Mouse (Mus musculus): ENCODE data around the gene Cd300ld2. TPM values are rescaled to one million over a fixed set of nuclear protein-coding genes. Genes with fewer than 3 reads are reported as not detected.
"Not testable (repeated sequence)": the region's sequence is repeated elsewhere in the genome, so short reads cannot be mapped to it uniquely, and the experiment has no call there.

The Cd300ld2 gene
- polyA plus RNA-seq (2015; fragmentation: Nextera tagmentation; extraction: Ambion mirVana) = not detected in 2 replicates

- H3K9me3 ChIP-seq (ENCODE audit: control insufficient read depth, low read length); H3K27me3 ChIP-seq (ENCODE audit: control insufficient read depth, insufficient read depth, low read depth, low read length); H3K4me2 ChIP-seq (ENCODE audit: low read depth, low read length); ATAC-seq (ENCODE audit: low read depth); H3K9ac ChIP-seq (ENCODE audit: low read length); H3K4me3 ChIP-seq (ENCODE audit: low read length); H3K36me3 ChIP-seq (ENCODE audit: control insufficient read depth, insufficient read depth, low read length); H3K4me1 ChIP-seq (replicated peaks; ENCODE audit: control insufficient read depth, insufficient read depth, low read length); H3K27ac ChIP-seq (ENCODE audit: low read length): not testable (repeated sequence)
- no CpG with 5 or more reads among the region's 7 CpGs for WGBS
Measured at GRCm38 (mm10) chr11:115016093-115016492, at the start of gene Cd300ld2. Gene Cd300ld2 (minus strand): TSS chr11:115016193.

GRCm38 (mm10) chr11:115062077-115062476 is 46.1 kb upstream of the Cd300ld2 start, which contains the start of gene Cd300e:
Gene Cd300e (minus strand): TSS chr11:115062177.
- 31% methylated on average over 5 of the region's 5 CpGs for WGBS

GRCm38 (mm10) chr11:115059797-115060196 is 43.8 kb upstream of the Cd300ld2 start:
- no peaks in the 10 kb centered on the region for H3K4me1 ChIP-seq (replicated peaks; ENCODE audit: control insufficient read depth, insufficient read depth, low read length)
- no peak overlapping the region for H3K9ac ChIP-seq (ENCODE audit: low read length)
- no peaks in the 10 kb centered on the region for H3K9me3 ChIP-seq (ENCODE audit: control insufficient read depth, low read length)
- no peaks in the 10 kb centered on the region for H3K27me3 ChIP-seq (ENCODE audit: control insufficient read depth, insufficient read depth, low read depth, low read length)
- WGBS = 64% methylated on average over 2 of the region's 2 CpGs
- no peaks in the 10 kb centered on the region for H3K36me3 ChIP-seq (ENCODE audit: control insufficient read depth, insufficient read depth, low read length)
- no peak overlapping the region for H3K27ac ChIP-seq (ENCODE audit: low read length)
- H3K4me3 ChIP-seq (ENCODE audit: low read length) = no peak overlapping the region
- no peak overlapping the region for H3K4me2 ChIP-seq (ENCODE audit: low read depth, low read length)
- no peak for ATAC-seq (ENCODE audit: low read depth)

More at GRCm38 (mm10) chr11:115062077-115062476, 46.1 kb upstream of the Cd300ld2 start, which contains the start of gene Cd300e:
- no peaks in the 10 kb centered on the region for H3K4me1 ChIP-seq (replicated peaks; ENCODE audit: control insufficient read depth, insufficient read depth, low read length)
- H3K36me3 ChIP-seq (ENCODE audit: control insufficient read depth, insufficient read depth, low read length) = no peaks in the 10 kb centered on the region
- no peak within 1 kb of the TSS for H3K9ac ChIP-seq (ENCODE audit: low read length)
- no peak for ATAC-seq (ENCODE audit: low read depth)
- no peaks in the 10 kb centered on the region for H3K27me3 ChIP-seq (ENCODE audit: control insufficient read depth, insufficient read depth, low read depth, low read length)
- H3K27ac ChIP-seq (ENCODE audit: low read length) = no peak within 1 kb of the TSS
- H3K4me2 ChIP-seq (ENCODE audit: low read depth, low read length) = no peak within 1 kb of the TSS
- no peaks in the 10 kb centered on the region for H3K9me3 ChIP-seq (ENCODE audit: control insufficient read depth, low read length)
- no peak within 1 kb of the TSS for H3K4me3 ChIP-seq (ENCODE audit: low read length)

- no peak overlapping the region for H3K4me2 ChIP-seq (ENCODE audit: low read depth, low read length)
- H3K9ac ChIP-seq (ENCODE audit: low read length) = no peak overlapping the region
- H3K4me1 ChIP-seq (replicated peaks; ENCODE audit: control insufficient read depth, insufficient read depth, low read length) = no peaks in the 10 kb centered on the region
- ATAC-seq (ENCODE audit: low read depth) = no peak
- WGBS = 72% methylated on average over 4 of the region's 4 CpGs
- H3K9me3 ChIP-seq (ENCODE audit: control insufficient read depth, low read length) = no peaks in the 10 kb centered on the region
- H3K27me3 ChIP-seq (ENCODE audit: control insufficient read depth, insufficient read depth, low read depth, low read length) = no peaks in the 10 kb centered on the region
- H3K36me3 ChIP-seq (ENCODE audit: control insufficient read depth, insufficient read depth, low read length) = no peaks in the 10 kb centered on the region
- no peak overlapping the region for H3K4me3 ChIP-seq (ENCODE audit: low read length)
- H3K27ac ChIP-seq (ENCODE audit: low read length) = no peak overlapping the region
Measured at GRCm38 (mm10) chr11:115058701-115059100, 42.7 kb upstream of the Cd300ld2 start.

GRCm38 (mm10) chr11:115054537-115054936 is 38.5 kb upstream of the Cd300ld2 start:
- no peaks in the 10 kb centered on the region for H3K36me3 ChIP-seq (ENCODE audit: control insufficient read depth, insufficient read depth, low read length)
- no peak overlapping the region for H3K4me3 ChIP-seq (ENCODE audit: low read length)
- H3K9ac ChIP-seq (ENCODE audit: low read length) = no peak overlapping the region
- ATAC-seq (ENCODE audit: low read depth) = no peak
- H3K27ac ChIP-seq (ENCODE audit: low read length) = no peak overlapping the region
- H3K27me3 ChIP-seq (ENCODE audit: control insufficient read depth, insufficient read depth, low read depth, low read length) = no peaks in the 10 kb centered on the region
- H3K9me3 ChIP-seq (ENCODE audit: control insufficient read depth, low read length) = no peaks in the 10 kb centered on the region
- no peaks in the 10 kb centered on the region for H3K4me1 ChIP-seq (replicated peaks; ENCODE audit: control insufficient read depth, insufficient read depth, low read length)
- no peak overlapping the region for H3K4me2 ChIP-seq (ENCODE audit: low read depth, low read length)

- Histone ChIP-seq H3K27ac (ENCODE audit: low read length) (no peak overlapping the region), H3K9ac (ENCODE audit: low read length) (no peak overlapping the region), H3K4me3 (ENCODE audit: low read length) (no peak overlapping the region), H3K4me2 (ENCODE audit: low read depth, low read length) (no peak overlapping the region), H3K9me3 (ENCODE audit: control insufficient read depth, low read length) (no peaks in the 10 kb centered on the region), H3K27me3 (ENCODE audit: control insufficient read depth, insufficient read depth, low read depth, low read length) (no peaks in the 10 kb centered on the region), H3K36me3 (ENCODE audit: control insufficient read depth, insufficient read depth, low read length) (no peaks in the 10 kb centered on the region), H3K4me1 (replicated peaks; ENCODE audit: control insufficient read depth, insufficient read depth, low read length) (no peaks in the 10 kb centered on the region)
- no peak for ATAC-seq (ENCODE audit: low read depth)
- WGBS = 67% methylated on average over 1 of the region's 1 CpGs
Measured at GRCm38 (mm10) chr11:115052991-115053390, 37.0 kb upstream of the Cd300ld2 start.

GRCm38 (mm10) chr11:115052206-115052605 is 36.2 kb upstream of the Cd300ld2 start:
- 2% methylated on average over 9 of the region's 9 CpGs for WGBS
- Histone ChIP-seq H3K4me1 (replicated peaks; ENCODE audit: control insufficient read depth, insufficient read depth, low read length) (no peaks in the 10 kb centered on the region), H3K4me3 (ENCODE audit: low read length) (no peak overlapping the region), H3K27ac (ENCODE audit: low read length) (no peak overlapping the region), H3K36me3 (ENCODE audit: control insufficient read depth, insufficient read depth, low read length) (no peaks in the 10 kb centered on the region), H3K9ac (ENCODE audit: low read length) (no peak overlapping the region), H3K4me2 (ENCODE audit: low read depth, low read length) (no peak overlapping the region), H3K27me3 (ENCODE audit: control insufficient read depth, insufficient read depth, low read depth, low read length) (no peaks in the 10 kb centered on the region), H3K9me3 (ENCODE audit: control insufficient read depth, low read length) (no peaks in the 10 kb centered on the region)
- no peak for ATAC-seq (ENCODE audit: low read depth)

- Histone ChIP-seq H3K36me3 (ENCODE audit: control insufficient read depth, insufficient read depth, low read length) (no peaks in the 10 kb centered on the region), H3K4me3 (ENCODE audit: low read length) (no peak overlapping the region), H3K27me3 (ENCODE audit: control insufficient read depth, insufficient read depth, low read depth, low read length) (no peaks in the 10 kb centered on the region), H3K9ac (ENCODE audit: low read length) (no peak overlapping the region), H3K4me2 (ENCODE audit: low read depth, low read length) (no peak overlapping the region), H3K9me3 (ENCODE audit: control insufficient read depth, low read length) (no peaks in the 10 kb centered on the region), H3K4me1 (replicated peaks; ENCODE audit: control insufficient read depth, insufficient read depth, low read length) (no peaks in the 10 kb centered on the region), H3K27ac (ENCODE audit: low read length) (no peak overlapping the region)
- no peak for ATAC-seq (ENCODE audit: low read depth)
- WGBS = 38% methylated on average over 3 of the region's 3 CpGs
Measured at GRCm38 (mm10) chr11:115049282-115049895, 33.4 kb upstream of the Cd300ld2 start.

GRCm38 (mm10) chr11:115048259-115048658 is 32.3 kb upstream of the Cd300ld2 start, which contains the start of gene Cd300ld3:
Gene Cd300ld3 (minus strand): TSS chr11:115048409.
- no peaks in the 10 kb centered on the region for H3K9me3 ChIP-seq (ENCODE audit: control insufficient read depth, low read length)
- ATAC-seq (ENCODE audit: low read depth) = no peak
- no peak within 1 kb of the TSS for H3K4me2 ChIP-seq (ENCODE audit: low read depth, low read length)
- 64% methylated on average over 2 of the region's 2 CpGs for WGBS
- no peaks in the 10 kb centered on the region for H3K4me1 ChIP-seq (replicated peaks; ENCODE audit: control insufficient read depth, insufficient read depth, low read length)
- H3K9ac ChIP-seq (ENCODE audit: low read length) = no peak within 1 kb of the TSS
- H3K27me3 ChIP-seq (ENCODE audit: control insufficient read depth, insufficient read depth, low read depth, low read length) = no peaks in the 10 kb centered on the region
- no peaks in the 10 kb centered on the region for H3K36me3 ChIP-seq (ENCODE audit: control insufficient read depth, insufficient read depth, low read length)
- no peak within 1 kb of the TSS for H3K27ac ChIP-seq (ENCODE audit: low read length)
- H3K4me3 ChIP-seq (ENCODE audit: low read length) = no peak within 1 kb of the TSS

Measured in lung, embryonic 16.5 days (tissue).